Mouse (Mus musculus) spleen, adult 2 months (tissue): ENCODE data around the gene Dlx5. TPM values are rescaled to one million over a fixed set of nuclear protein-coding genes. Genes with fewer than 3 reads are reported as not detected.
A peak's percentile ranks its signal among the peaks of the same experiment; 100 is the strongest.

ENCODE experiments used
- DNase-seq, 2 experiments: peaks; one replicate each; pipeline versions ENCODE4 v3.0.0 to v3.0.0-alpha.2; 2012 to 2021; ENCODE audit warnings: low spot score in 2 of 2, low read depth in 1 of 2
- H3K27ac ChIP-seq: fragments of 200-500 bp; 2 replicates; pipeline ENCODE4 v1.5.1; 2012; ENCODE audit warnings: low read length, inconsistent platforms; ENCODE audit not compliant: insufficient read depth
- H3K27me3 ChIP-seq: fragments of 200-500 bp; 2 replicates; pipeline ENCODE4 v1.6.1; 2012; ENCODE audit warnings: mild to moderate bottlenecking, moderate library complexity, low read length, inconsistent platforms; ENCODE audit not compliant: control insufficient read depth, insufficient read depth
- H3K36me3 ChIP-seq: fragments of 200-500 bp; 2 replicates; pipeline ENCODE4 v1.6.1; 2012; ENCODE audit warnings: mild to moderate bottlenecking, low read length, inconsistent platforms; ENCODE audit not compliant: control insufficient read depth, insufficient read depth
- H3K4me1 ChIP-seq: fragments of 200-500 bp; 2 replicates; pipeline ENCODE4 v1.6.1; 2011; ENCODE audit warnings: inconsistent platforms; ENCODE audit not compliant: control insufficient read depth, insufficient read depth, insufficient read length
- H3K4me3 ChIP-seq: fragments of 200-500 bp; 2 replicates; pipeline ENCODE4 v1.5.1; 2011; ENCODE audit warnings: mild to moderate bottlenecking, inconsistent platforms; ENCODE audit not compliant: insufficient read depth, insufficient read length; ENCODE audit errors: extremely low read depth
- CTCF ChIP-seq: fragments of 200-500 bp; IDR thresholded peaks from 2 replicates; pipeline ENCODE4 v1.5.1; 2011; ENCODE audit warnings: mild to moderate bottlenecking, inconsistent platforms; ENCODE audit not compliant: insufficient read depth, insufficient read length, insufficient replicate concordance; ENCODE audit errors: extremely low read depth
- POLR2A ChIP-seq: fragments of 200-500 bp; IDR thresholded peaks from 2 replicates; pipeline ENCODE4 v1.6.1; 2011; ENCODE audit warnings: low read depth, low read length, inconsistent platforms
- WGBS: fragments of 180-500 bp; shearing (Covaris S2); methylation state at CpG from one replicate; pipeline ENCODE4 v1.1.7; 2018; 5-methylcytosine and 5-hydroxymethylcytosine counted together
- polyA plus RNA-seq: library from polyadenylated mRNA; depleted of rRNA; stranded (reverse); fragments of >200 nt; gene quantifications from 2 replicates; pipeline ENCODE4 v1.2.3, GENCODE M21; 2012

Dlx5 gene
- polyA plus RNA-seq, 1 experiment = not detected

GRCm38 (mm10) chr6:6914304-6914703 lies 32.4 kb upstream of the Dlx5 start:
- TF ChIP-seq POLR2A = no peak
- no peak for TF ChIP-seq CTCF
- no peak overlapping the region for H3K4me3 ChIP-seq
- no peak overlapping the region for H3K27ac ChIP-seq
- no peaks in the 10 kb centered on the region for H3K4me1 ChIP-seq
- H3K36me3 ChIP-seq = no peaks in the 10 kb centered on the region
- 88% methylated on average over 1 of the region's 1 CpGs for WGBS
- no peaks in the 10 kb centered on the region for H3K27me3 ChIP-seq
- DNase-seq = no peak

GRCm38 (mm10) chr6:6909586-6909985 lies 27.7 kb upstream of the Dlx5 start:
- TF ChIP-seq POLR2A = no peak
- no peak for TF ChIP-seq CTCF
- no peaks in the 10 kb centered on the region for H3K36me3 ChIP-seq
- H3K4me3 ChIP-seq = no peak overlapping the region
- DNase-seq = no peak
- 76% methylated on average over 8 of the region's 8 CpGs for WGBS
- H3K27ac ChIP-seq = no peak overlapping the region
- H3K27me3 ChIP-seq = no peaks in the 10 kb centered on the region
- no peaks in the 10 kb centered on the region for H3K4me1 ChIP-seq

GRCm38 (mm10) chr6:6890047-6890446 lies 8.2 kb upstream of the Dlx5 start:
- H3K27me3 ChIP-seq = no peaks in the 10 kb centered on the region
- no peaks in the 10 kb centered on the region for H3K36me3 ChIP-seq
- H3K4me1 ChIP-seq = no peaks in the 10 kb centered on the region
- 70% methylated on average over 6 of the region's 6 CpGs for WGBS
- DNase-seq = no peak
- no peak for TF ChIP-seq POLR2A
- TF ChIP-seq CTCF = no peak
- no peak overlapping the region for H3K27ac ChIP-seq
- no peak overlapping the region for H3K4me3 ChIP-seq

GRCm38 (mm10) chr6:6886225-6886624 lies 4.3 kb upstream of the Dlx5 start:
- Histone ChIP-seq H3K4me1 (no peaks in the 10 kb centered on the region), H3K27ac (no peak overlapping the region), H3K27me3 (peaks cover 6% of the 10 kb centered on the region), H3K4me3 (no peak overlapping the region), H3K36me3 (no peaks in the 10 kb centered on the region)
- DNase-seq = no peak
- WGBS = 90% methylated on average over 3 of the region's 3 CpGs
- TF ChIP-seq POLR2A (no peak), CTCF (no peak)

GRCm38 (mm10) chr6:6884897-6885296 lies 3.0 kb upstream of the Dlx5 start:
- Histone ChIP-seq H3K4me3 (no peak overlapping the region), H3K36me3 (no peaks in the 10 kb centered on the region), H3K27me3 (peaks cover 10% of the 10 kb centered on the region), H3K4me1 (no peaks in the 10 kb centered on the region), H3K27ac (no peak overlapping the region)
- WGBS = 15% methylated on average over 12 of the region's 12 CpGs
- no peak for DNase-seq
- TF ChIP-seq CTCF (peak; percentile 2; the same call in 1 of the 2 replicates), POLR2A (no peak)

- peaks cover 16% of the 10 kb centered on the region for H3K27me3 ChIP-seq
- 11% methylated on average over 10 of the region's 11 CpGs for WGBS
- no peaks in the 10 kb centered on the region for H3K4me1 ChIP-seq
These were observed 447 bp upstream of the Dlx5 start for GRCm38 (mm10) chr6:6882266-6882797.

GRCm38 (mm10) chr6:6881115-6881637 lies 709 bp downstream of the Dlx5 start:
- no peak overlapping the region for H3K27ac ChIP-seq
- no peak for TF ChIP-seq CTCF
- TF ChIP-seq POLR2A = no peak
- 7% methylated on average over 30 of the region's 30 CpGs for WGBS
- H3K4me3 ChIP-seq = no peak overlapping the region
- DNase-seq = no peak
- H3K4me1 ChIP-seq = no peaks in the 10 kb centered on the region
- H3K36me3 ChIP-seq = no peaks in the 10 kb centered on the region
- H3K27me3 ChIP-seq = peaks cover 18% of the 10 kb centered on the region

More at GRCm38 (mm10) chr6:6882266-6882797, 447 bp upstream of the Dlx5 start:
- Histone ChIP-seq H3K4me3 (no peak overlapping the region), H3K27ac (no peak overlapping the region), H3K36me3 (no peaks in the 10 kb centered on the region)
- DNase-seq = no peak
- no peak for TF ChIP-seq POLR2A
- TF ChIP-seq CTCF = no peak
